Mouse (Mus musculus) adrenal gland, postnatal 4 days (tissue): ENCODE data around the gene Baiap2. TPM values are rescaled to one million over a fixed set of nuclear protein-coding genes. Genes with fewer than 3 reads are reported as not detected.

ENCODE experiments used
- DNase-seq, 2 experiments: peaks; one replicate each; pipeline ENCODE4 v3.0.0; 2021 to 2022; ENCODE audit warnings: low spot score in 2 of 2, mixed read lengths in 2 of 2
- microRNA-seq: library from miRNA; unstranded; fragments of <30 nt; microRNA quantifications from one replicate; pipeline ENCODE4 v1.2.0, GENCODE M21; 2021
- total RNA-seq, 2 experiments: library from RNA; stranded (reverse); gene quantifications; 2 replicates each; pipeline ENCODE4 v1.2.3; 2021

Gene Baiap2
- total RNA-seq, 2 experiments from 2014 or later: 24.1 to 26.5 TPM

DNA sequence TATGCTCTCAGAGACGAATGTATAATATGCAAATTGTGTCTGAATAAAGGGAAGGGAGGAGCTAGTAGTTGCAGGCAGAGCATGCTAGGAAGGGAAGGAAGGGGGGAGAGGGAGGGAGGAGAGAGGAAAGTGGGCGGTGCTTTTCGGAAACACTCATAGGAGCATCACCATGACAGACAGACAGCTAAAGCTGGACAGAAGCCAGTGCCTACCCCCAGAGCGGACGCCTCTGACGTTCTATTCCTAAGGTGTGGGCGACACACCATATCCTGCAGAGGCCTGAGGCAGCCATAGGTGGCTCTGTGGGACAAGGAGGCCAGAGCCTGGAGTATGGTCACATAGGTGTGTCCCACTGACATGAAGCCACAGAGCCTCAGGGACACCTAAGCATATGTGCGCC, 97.9 kb downstream of the Baiap2 start:
- no peak for DNase-seq

DNA sequence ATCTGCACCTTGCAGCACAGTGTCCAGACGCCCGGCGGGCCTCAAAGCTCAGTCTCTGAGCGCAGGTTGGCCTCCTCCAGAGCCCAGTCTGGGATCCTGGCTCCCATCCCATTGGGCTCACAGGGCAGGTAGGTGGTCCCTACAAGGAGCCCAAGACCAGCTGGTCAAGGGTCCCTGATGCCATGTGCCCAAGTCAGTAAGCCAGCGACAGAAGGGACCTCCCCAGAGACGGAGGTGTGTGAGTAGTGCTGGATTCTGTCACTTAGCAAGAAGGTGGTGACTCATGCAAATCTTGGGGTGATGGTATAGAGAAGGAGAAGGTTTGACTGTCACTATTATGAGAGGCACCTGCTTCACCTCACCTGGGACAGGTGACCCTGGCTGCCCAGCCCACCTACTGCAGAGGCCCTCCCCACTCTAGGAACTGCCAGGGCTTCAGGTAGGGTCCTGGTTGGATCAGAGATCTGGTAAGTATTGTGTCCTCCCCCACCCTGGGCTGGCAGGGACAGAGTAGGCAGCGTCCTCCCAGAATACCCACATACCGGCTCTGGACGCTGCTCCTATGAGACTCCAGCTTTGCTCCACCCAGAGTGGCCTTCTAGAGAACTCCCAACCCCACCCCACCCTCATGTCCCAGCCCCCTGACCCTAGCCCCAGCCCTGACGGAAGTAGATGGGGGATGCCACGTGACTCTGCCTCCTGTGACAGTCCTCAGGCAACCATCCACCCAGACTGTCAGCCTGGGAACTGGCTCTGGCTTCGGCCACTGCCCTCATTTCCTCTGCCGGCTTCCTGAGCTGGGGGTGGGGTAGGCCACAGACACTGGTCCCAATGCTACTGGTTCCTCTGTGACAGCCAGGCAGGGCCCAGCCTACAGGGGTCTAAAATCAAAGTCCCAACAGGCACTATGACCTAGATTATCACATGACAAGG, 98.9 kb downstream of the Baiap2 start:
- no peak for DNase-seq

DNA sequence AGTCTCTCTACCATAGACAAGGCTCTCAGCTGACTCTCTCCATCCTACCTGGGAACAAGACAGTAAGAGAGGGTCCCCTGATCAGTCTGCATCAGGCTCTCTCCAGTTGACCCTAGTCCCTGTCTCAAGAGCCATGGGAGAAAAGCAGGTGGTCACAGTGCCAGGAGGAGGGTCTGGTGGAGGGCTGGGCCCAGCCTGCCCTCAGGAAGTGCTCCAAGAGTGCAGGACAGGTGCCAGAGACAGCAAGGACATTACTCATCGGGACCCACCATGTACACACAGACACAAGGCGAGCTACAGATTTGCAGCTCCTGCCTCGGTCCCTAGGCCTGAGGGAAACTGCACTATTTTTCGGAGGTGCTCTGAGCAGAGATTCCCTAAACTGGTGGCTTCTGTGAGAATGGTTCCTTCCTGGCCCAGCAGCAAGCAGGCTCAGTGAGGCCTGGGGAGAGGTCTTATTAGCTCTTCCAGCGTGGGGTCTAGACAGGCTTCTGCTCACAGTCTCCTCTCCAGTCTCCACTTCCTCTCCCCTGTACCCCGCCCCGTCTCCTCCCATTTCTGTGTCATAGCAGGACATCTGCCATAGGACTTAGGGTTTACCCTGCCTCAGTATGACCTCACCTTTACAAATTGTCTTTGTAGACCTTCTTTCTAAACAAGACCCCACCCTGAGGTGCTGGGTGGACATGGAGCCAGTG, 99.7 kb downstream of the Baiap2 start:
- DNase-seq: no peak

DNA sequence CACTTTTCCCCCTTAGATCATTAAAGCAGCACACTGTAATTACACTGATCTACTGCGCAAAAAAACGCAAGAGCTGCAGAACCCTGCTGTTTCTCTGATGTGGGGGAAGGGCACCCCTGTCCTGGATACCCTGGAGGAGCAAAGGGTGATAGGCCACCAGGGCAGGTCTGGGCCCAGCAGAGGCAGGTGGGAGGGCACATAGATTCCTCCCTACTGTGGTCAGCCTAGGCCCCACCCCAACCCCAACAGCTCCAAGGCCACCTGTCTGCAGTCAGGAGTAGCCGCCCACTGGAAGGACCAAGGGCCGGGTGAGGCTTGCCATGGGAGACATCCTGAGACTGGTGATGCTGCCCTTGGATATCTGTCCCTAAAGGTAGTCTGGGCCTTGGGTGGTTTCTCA, 102.8 kb downstream of the Baiap2 start:
- no peak for DNase-seq

DNA sequence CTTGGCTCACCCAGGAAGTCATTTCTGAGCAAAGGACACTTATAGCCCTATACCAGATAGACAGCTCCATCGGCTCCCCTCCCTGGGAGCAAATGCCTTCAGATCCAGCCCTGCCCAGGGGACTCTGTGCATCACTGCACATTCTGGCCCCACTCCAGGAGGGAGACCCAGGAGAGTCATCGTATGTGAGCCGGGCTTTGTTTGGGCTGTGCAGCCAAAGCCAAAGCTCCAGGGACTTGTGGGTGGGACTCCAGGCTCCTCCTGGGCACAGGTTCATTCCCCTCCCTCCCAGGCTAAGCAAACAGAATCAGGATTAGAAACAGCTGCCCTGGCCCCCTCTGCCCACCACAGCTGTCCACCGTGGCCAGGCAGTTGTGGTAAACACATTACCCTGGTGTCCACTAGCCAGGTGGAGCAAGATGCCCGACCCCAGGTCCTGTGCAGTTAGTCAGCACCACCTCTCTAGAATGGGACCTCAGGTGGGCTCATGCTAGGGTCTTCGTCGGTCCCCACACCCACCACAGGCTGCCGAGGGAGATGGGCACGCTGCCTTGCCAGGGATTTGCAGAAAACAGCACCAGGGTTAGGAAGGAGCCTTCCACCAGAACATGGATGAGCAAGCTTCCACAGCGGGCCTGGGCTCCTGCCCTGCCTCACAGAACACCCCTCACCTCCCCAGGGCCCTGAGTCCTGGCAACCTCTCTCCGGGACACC, 103.4 kb downstream of the Baiap2 start:
- no peak for DNase-seq

DNA sequence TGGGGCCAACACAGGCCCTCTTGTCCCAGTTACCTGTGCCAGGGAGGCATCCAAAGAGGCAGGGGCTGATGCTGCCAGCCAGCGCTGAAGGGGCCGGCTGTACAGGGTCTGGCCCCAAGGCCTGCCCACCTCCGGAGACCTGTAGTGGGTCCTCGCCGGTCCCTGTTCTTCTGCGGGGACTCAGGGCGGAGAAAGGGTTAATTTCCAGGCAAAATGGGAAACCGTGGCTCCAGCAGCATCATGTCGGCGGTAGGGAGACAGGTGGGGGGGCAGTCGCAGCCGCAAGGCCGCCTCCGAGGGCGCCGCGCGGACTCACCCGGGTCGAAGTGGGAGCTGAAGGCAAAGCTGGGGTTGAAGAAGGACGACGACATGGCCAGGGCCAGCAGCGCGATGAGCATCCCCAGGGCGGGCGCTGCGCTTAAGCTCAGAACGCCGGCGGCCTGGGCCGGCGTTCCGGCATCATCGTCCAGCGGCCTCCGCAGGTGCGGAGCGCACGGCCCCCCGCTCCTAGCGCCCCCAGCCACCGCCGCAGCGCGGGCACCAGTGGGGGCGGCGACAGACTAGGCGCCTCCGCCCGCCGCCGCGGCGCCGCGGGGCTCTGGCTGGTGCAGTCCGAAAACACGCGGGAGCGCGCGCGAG, 104.1 kb downstream of the Baiap2 start, which contains the start of gene Aatk:
Gene Aatk (minus strand): TSS at position 615 of the 639 bp plus-strand sequence.
- no peak for DNase-seq

DNA sequence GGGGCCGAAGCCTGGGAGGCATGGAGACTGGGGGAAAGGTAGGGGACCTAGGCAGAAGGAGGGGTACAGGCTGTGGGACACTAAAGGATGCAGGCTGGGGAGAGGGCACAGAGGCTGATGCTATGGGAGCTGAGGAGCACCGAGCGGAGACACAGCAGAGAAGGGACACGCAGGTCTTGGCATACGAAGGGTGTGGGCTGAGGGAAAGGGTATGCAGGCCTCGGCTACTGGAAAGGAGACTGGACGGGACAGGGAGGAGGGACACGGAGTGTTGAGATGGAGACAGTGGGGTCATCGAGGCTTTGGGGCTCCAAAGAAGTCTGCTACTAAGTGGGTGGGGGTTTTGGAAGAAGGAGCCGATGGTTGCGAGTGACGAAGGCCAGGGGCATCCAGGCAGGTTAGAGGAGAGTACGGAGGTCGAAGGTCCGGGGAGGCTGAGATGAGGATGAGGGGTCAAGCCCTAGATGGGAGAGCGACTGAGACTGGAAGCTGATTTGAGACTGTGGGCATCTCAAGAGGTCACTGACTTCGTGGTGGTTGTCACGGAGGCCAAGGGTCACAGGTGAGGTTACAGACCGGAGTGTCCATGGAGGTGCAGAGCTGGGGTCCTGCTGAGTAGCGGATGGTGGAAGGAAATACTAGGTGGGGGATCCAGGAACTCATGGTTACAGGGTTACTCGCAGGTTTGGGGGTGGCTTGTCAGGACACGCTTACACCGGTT, 105.1 kb downstream of the Baiap2 start:
- DNase-seq: no peak

DNA sequence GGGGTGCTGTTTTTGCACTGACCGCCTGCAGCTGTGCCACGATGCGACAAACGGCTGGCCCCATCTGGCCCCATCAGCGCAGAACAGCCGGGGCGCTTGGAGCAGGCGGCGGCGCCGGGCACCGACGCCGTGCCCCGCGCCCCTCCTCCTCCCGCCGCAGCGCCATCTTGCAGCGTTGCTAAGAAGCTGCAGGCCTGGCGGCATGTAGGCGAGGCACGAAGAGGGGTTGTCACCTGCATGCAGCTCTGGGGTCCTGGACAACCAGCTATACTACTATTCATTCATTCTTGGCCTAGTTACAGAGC, 105.6 kb downstream of the Baiap2 start:
- no peak for DNase-seq

DNA sequence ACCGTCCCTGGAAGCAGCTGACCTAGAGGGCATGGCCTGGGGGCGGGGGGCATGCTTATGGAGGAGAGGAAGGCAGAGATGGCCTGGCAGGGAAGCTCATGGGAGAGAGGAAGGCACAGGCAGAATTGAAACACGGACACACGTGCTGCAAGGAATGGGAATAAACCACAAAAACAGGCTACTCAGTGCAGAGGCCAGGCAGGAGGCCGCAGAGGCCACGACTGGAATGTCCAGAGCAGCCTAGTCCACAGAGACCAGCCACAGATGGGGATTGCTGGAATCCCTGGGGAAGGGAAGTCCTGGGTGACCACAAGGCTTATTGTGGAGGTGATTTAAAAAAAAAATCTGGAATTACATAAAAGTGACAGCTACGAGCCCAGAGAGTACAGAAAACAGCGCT, 106.5 kb downstream of the Baiap2 start:
- DNase-seq: no peak

DNA sequence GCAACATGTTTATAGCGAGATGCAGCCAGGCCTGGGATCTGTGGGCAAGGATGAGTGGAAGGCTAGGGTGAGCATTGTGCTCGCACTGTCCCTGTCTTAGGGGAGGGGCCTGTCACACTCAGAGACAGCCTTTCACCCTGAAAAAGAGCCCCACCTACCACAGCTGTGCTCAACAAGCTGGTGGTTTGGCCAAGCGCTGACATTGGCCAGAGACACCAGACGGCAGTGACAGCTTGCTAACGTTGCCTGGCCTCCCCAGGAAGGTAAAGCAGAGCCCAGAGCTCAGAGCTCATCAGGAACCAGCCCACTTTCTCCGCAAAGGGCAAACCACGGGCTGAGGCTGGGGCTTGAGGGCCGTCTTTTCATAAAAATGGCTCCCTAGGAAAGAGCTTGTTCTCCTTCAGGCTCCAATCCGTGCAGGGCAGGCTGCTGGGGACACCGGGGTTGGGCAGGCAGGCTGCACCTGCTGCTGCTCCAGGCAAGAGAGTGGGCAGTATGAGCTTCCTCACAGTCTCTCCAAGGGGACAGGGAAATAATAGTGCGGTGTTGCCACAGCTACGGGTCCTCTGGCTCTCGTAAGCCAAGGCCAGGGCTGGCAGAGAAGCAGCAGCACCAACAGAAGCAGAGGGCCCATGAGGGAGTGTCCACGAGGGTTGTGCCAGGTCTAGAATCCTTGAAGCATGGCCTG, 108.7 kb downstream of the Baiap2 start:
- no peak for DNase-seq

DNA sequence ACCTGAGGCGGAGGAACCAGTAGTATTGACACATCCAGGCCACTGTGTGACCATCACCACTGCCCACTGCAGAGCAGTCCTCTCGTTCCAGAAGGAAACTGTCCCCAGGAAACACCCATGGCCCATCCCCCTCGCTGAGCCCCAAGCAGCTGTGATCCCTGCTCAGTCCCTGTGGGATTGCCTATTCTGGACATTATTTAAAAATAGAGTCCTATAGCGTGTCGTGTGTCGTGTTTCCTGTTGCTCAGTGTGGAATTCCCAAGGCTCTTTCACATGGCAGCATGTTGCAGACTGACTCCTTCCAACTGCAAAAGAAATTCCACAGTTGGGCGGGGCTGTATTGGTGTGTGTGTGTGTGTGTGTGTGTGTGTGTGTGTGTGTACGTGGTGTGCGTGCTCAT, 109.7 kb downstream of the Baiap2 start:
- no peak for DNase-seq

DNA sequence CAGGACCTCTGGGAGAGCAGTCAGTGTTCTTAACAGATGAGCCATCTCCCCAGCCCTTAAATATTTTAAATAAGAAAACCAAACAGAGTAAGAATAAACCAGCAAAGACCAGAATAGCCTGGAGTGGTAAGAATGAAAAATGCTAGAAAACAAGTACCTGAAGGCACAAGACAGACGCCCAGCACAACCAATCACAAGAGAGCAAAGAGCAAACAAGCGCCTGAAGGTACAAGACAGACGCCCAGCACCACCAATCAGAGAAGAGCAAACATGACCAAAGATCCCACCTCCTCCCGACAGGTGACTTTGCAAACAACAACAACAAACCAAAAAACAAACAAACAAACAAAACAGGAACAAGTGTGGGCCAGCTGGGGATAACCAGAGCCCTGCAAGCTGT, 111.3 kb downstream of the Baiap2 start:
- no peak for DNase-seq

DNA sequence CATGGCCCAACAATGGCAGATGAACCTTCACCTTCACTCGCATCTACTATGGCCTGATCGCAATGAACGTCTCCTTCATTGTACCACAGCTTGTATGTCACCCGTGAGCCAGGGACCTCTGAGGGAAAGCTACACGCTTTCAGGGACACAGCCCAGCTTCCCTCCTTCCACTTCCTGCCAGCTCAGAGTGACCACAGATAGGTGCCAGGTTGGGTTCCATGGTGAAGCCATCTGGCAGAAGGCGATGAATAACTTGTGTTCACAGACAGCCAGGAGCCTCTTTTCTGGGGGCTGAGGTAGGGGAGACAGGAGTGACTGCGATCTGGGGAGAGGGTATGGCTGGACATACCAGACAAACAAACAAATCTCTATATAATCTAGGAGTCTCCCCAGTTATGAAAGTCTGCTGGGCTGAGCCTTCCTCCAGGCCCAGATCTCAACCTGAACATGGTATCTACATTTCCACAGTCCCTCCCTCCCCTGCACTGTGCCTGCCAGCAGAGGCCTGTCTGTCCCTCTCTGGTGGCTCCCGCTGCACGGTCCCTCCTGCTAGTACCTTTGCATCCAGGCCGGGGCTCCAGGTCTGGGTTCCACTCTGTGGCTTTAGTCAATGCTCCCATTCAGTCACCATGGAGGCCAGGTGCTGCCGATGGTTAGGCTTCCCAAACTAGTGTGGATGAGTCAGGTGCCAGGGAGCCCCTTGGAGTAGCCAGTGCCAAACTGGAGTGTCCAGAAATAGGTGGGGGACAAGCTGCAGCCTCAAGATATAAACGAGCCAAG, 113.6 kb downstream of the Baiap2 start:
- no peak for DNase-seq

Small RNAs within 50 kb of the gene (microRNA-seq; reads per million reads assigned to microRNA genes)
- gene Mir3065 (not detected), gene Mir338 (not detected)

Other genes with a start within 250 kb of the Baiap2 start
- 10 to 100 TPM; 51.4 to 54.3 TPM for gene Chmp6, start 29.3 kb upstream of the Baiap2 start, total RNA-seq
- 10 to 100 TPM; 30.1 to 30.9 TPM for gene Aatk, start 104.4 kb downstream of the Baiap2 start, total RNA-seq
- 100 to 1,000 TPM; 247 to 275 TPM for gene Cep131, start 144.1 kb downstream of the Baiap2 start, total RNA-seq
- 10 to 100 TPM; 14.8 to 16.9 TPM for gene Tepsin, start 156.0 kb downstream of the Baiap2 start, total RNA-seq
- 10 to 100 TPM; 50.2 to 53.5 TPM for gene Ndufaf8, start 156.2 kb downstream of the Baiap2 start, total RNA-seq
- 100 to 1,000 TPM; 132 to 147 TPM for gene Slc38a10, start 208.6 kb downstream of the Baiap2 start, total RNA-seq